Mouse (Mus musculus): ENCODE measurements around the gene Dvl1.

The Dvl1 gene

GRCm38 (mm10) chr4:155871404-155871803 is 24.2 kb downstream of the Dvl1 start:
- DNase-seq (ENCODE audit: low spot score in 2 of 2), result no peak

- DNase-seq (ENCODE audit: low spot score in 2 of 2), result no peak
Measured at GRCm38 (mm10) chr4:155883587-155883986, 36.4 kb downstream of the Dvl1 start.

- no peak for DNase-seq (ENCODE audit: low spot score in 2 of 2)
Measured at GRCm38 (mm10) chr4:155886330-155886729, 39.1 kb downstream of the Dvl1 start.

GRCm38 (mm10) chr4:155887674-155888073 is 40.5 kb downstream of the Dvl1 start:
- no peak for DNase-seq (ENCODE audit: low spot score in 2 of 2)

- no peak for DNase-seq (ENCODE audit: low spot score in 2 of 2)
Measured at GRCm38 (mm10) chr4:155888181-155888580, 41.0 kb downstream of the Dvl1 start.

GRCm38 (mm10) chr4:155889316-155889715 is 42.1 kb downstream of the Dvl1 start:
- DNase-seq (ENCODE audit: low spot score in 2 of 2), result no peak

GRCm38 (mm10) chr4:155891011-155891471 is 43.8 kb downstream of the Dvl1 start:
- no peak for DNase-seq (ENCODE audit: low spot score in 2 of 2)

GRCm38 (mm10) chr4:155891551-155892001 is 44.4 kb downstream of the Dvl1 start, which contains the start of the genes Pusl1 and Acap3:
Gene Pusl1, minus strand, starts transcription at chr4:155891781.
Gene Acap3, plus strand, starts transcription at chr4:155891822.
- peak; percentile 92 to 93 for DNase-seq (ENCODE audit: low spot score in 2 of 2)

GRCm38 (mm10) chr4:155892017-155892416 is 44.8 kb downstream of the Dvl1 start:
- DNase-seq (ENCODE audit: low spot score in 2 of 2), result peak; percentile 63 to 68

GRCm38 (mm10) chr4:155892438-155893211 is 45.4 kb downstream of the Dvl1 start:
- DNase-seq (ENCODE audit: low spot score in 2 of 2), result no peak

- no peak for DNase-seq (ENCODE audit: low spot score in 2 of 2)
Measured at GRCm38 (mm10) chr4:155893212-155893690, 46.0 kb downstream of the Dvl1 start.

- DNase-seq (ENCODE audit: low spot score in 2 of 2), result peak; percentile 72 to 76
Measured at GRCm38 (mm10) chr4:155894311-155894881, 47.2 kb downstream of the Dvl1 start.

- DNase-seq (ENCODE audit: low spot score in 2 of 2), result peak; percentile 70
Measured at GRCm38 (mm10) chr4:155895216-155895615, 48.0 kb downstream of the Dvl1 start.

GRCm38 (mm10) chr4:155895826-155896225 is 48.6 kb downstream of the Dvl1 start:
- peak in 1 of 2 experiments; percentile 0 for DNase-seq (ENCODE audit: low spot score in 2 of 2)

GRCm38 (mm10) chr4:155896461-155896860 is 49.3 kb downstream of the Dvl1 start:
- DNase-seq (ENCODE audit: low spot score in 2 of 2), result no peak

- no peak for DNase-seq (ENCODE audit: low spot score in 2 of 2)
Measured at GRCm38 (mm10) chr4:155898318-155898717, 51.1 kb downstream of the Dvl1 start.

GRCm38 (mm10) chr4:155899355-155899754 is 52.2 kb downstream of the Dvl1 start:
- no peak for DNase-seq (ENCODE audit: low spot score in 2 of 2)

GRCm38 (mm10) chr4:155901205-155901604 is 54.0 kb downstream of the Dvl1 start:
- peak in 1 of 2 experiments; percentile 22 for DNase-seq (ENCODE audit: low spot score in 2 of 2)

GRCm38 (mm10) chr4:155903246-155903645 is 56.0 kb downstream of the Dvl1 start:
- no peak for DNase-seq (ENCODE audit: low spot score in 2 of 2)

- DNase-seq (ENCODE audit: low spot score in 2 of 2), result peak in 1 of 2 experiments; percentile 6
Measured at GRCm38 (mm10) chr4:155904318-155905102, 57.3 kb downstream of the Dvl1 start.

- DNase-seq (ENCODE audit: low spot score in 2 of 2), result peak in 1 of 2 experiments; percentile 0
Measured at GRCm38 (mm10) chr4:155905634-155906033, 58.4 kb downstream of the Dvl1 start.

GRCm38 (mm10) chr4:155906125-155906524 is 58.9 kb downstream of the Dvl1 start:
- DNase-seq (ENCODE audit: low spot score in 2 of 2), result peak in 1 of 2 experiments; percentile 1

Measured in right cerebral cortex, postnatal 36 days (tissue).